Mouse (Mus musculus): Measurements from ENCODE around the gene Parl. TPM values are rescaled to one million over a fixed set of nuclear protein-coding genes. Genes with fewer than 3 reads are reported as not detected.

The Parl gene
- polyA plus RNA-seq, 2 experiments: 20.7 to 41.6 TPM

DNA sequence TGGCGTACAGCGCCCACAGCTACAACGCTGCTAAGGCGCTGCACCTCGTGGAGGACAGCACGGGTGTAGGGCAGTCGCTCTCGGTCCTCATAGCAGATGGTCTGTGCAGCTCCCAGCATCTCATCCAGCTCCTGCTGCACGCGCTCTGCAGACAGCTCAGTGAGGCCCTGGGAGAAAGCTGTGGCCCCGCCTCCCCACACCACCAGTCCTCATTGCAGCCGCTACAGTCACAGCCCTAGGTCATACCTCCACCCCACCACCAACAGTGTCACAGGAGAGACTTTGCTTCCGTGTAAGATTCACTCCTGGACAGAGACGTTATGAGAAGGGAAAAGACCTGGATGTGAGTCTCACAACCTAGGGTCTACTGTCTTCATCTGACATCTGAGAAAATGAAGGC is 10.1 kb upstream of the Parl start:
- H3K9me3 ChIP-seq (ENCODE audit: control insufficient read depth, low read length): no peaks in the 10 kb centered on the region
- no peak overlapping the region for H3K4me3 ChIP-seq (ENCODE audit: insufficient read depth in 1 of 2, low read depth in 2 of 2, low read length in 2 of 2)
- H3K4me1 ChIP-seq (replicated peaks; ENCODE audit: control insufficient read depth in 2 of 2, insufficient read depth in 2 of 2, low read length in 1 of 2): no peaks in the 10 kb centered on the region
- no peaks in the 10 kb centered on the region for H3K36me3 ChIP-seq (replicated peaks; ENCODE audit: control insufficient read depth, insufficient read depth, low read depth)
- WGBS (ENCODE audit: insufficient replicate concordance): 61% methylated on average over 14 of the region's 14 CpGs
- H3K4me2 ChIP-seq (ENCODE audit: low read depth): no peak overlapping the region
- no peak overlapping the region for H3K27ac ChIP-seq
- DNase-seq (ENCODE audit: low read depth in 3 of 3, low spot score in 3 of 3): no peak
- H3K27me3 ChIP-seq (ENCODE audit: control insufficient read depth, insufficient read depth, low read length): no peaks in the 10 kb centered on the region
- no peak for ATAC-seq (ENCODE audit: insufficient read depth)
- TF ChIP-seq CTCF (IDR thresholded peaks at IDR 0.05; ENCODE audit: low read depth) (no peak), EP300 (IDR thresholded peaks at IDR 0.05; ENCODE audit: low read depth) (no peak)
- H3K9ac ChIP-seq (replicated peaks): no peak overlapping the region

DNA sequence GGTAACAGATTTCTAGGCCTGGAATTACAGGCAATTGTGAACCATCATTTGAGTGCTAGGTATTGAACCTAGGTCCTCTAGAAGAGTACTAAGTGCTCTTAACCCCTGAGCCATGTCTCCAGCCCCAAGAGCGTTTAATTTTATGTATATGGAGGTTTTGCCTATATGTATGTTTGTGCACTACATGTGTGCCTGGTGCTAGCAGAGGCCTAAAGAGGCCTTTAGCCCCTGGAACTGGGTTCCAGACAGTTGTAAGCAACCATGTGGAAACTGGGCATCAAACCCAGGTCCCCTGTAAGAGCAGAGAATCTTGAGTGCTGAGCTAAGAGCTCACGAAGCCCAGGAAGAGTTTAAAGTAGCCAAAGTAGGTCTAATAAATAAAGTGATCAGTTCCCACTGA is 2.1 kb downstream of the Parl start:
- Histone ChIP-seq H3K27me3 (ENCODE audit: control insufficient read depth, insufficient read depth, low read length) (no peaks in the 10 kb centered on the region), H3K4me3 (ENCODE audit: insufficient read depth in 1 of 2, low read depth in 2 of 2, low read length in 2 of 2) (no peak overlapping the region), H3K9ac (replicated peaks) (no peak overlapping the region), H3K4me2 (ENCODE audit: low read depth) (peak overlapping the region; percentile 83; the same call in 1 of the 2 replicates), H3K4me1 (replicated peaks; ENCODE audit: control insufficient read depth in 2 of 2, insufficient read depth in 2 of 2, low read length in 1 of 2) (peaks cover 12 to 18% of the 10 kb centered on the region in 2 experiments), H3K9me3 (ENCODE audit: control insufficient read depth, low read length) (no peaks in the 10 kb centered on the region), H3K36me3 (replicated peaks; ENCODE audit: control insufficient read depth, insufficient read depth, low read depth) (peaks cover 3% of the 10 kb centered on the region; the same call in 1 of the 2 replicates), H3K27ac (no peak overlapping the region)
- WGBS (ENCODE audit: insufficient replicate concordance): 84% methylated on average over 2 of the region's 2 CpGs
- TF ChIP-seq EP300 (IDR thresholded peaks at IDR 0.05; ENCODE audit: low read depth): no peak
- TF ChIP-seq CTCF (IDR thresholded peaks at IDR 0.05; ENCODE audit: low read depth): no peak
- DNase-seq (ENCODE audit: low read depth in 3 of 3, low spot score in 3 of 3): no peak
- ATAC-seq (ENCODE audit: insufficient read depth): no peak

DNA sequence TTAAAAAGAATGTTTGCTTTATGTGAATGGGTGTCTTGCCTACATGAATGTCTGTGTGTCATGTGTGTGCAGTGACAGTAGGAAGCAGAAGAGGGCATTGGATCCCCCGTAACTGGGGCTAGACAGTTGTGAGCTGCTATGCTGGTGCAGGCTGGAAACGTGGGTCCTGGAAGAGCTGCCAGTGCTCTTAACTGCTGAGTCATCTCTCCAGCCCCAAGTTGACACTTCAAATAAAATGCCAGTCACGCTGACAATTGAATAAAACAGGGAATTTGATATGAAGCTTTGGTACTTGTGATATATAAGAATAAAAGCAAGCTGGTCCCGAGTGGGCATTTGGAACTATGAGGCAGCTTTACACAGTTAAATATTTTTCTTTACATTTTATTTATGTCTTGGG is 21.9 kb downstream of the Parl start:
- TF ChIP-seq CTCF (IDR thresholded peaks at IDR 0.05; ENCODE audit: low read depth) (no peak), EP300 (IDR thresholded peaks at IDR 0.05; ENCODE audit: low read depth) (no peak)
- Histone ChIP-seq H3K27me3 (ENCODE audit: control insufficient read depth, insufficient read depth, low read length) (no peaks in the 10 kb centered on the region), H3K4me1 (replicated peaks; ENCODE audit: control insufficient read depth in 2 of 2, insufficient read depth in 2 of 2, low read length in 1 of 2) (no peaks in the 10 kb centered on the region), H3K36me3 (replicated peaks; ENCODE audit: control insufficient read depth, insufficient read depth, low read depth) (peaks cover 14% of the 10 kb centered on the region), H3K27ac (no peak overlapping the region), H3K4me2 (ENCODE audit: low read depth) (no peak overlapping the region), H3K9me3 (ENCODE audit: control insufficient read depth, low read length) (no peaks in the 10 kb centered on the region), H3K4me3 (ENCODE audit: insufficient read depth in 1 of 2, low read depth in 2 of 2, low read length in 2 of 2) (no peak overlapping the region), H3K9ac (replicated peaks) (no peak overlapping the region)
- WGBS (ENCODE audit: insufficient replicate concordance): 49% methylated on average over 4 of the region's 4 CpGs
- DNase-seq (ENCODE audit: low read depth in 3 of 3, low spot score in 3 of 3): peak in 2 of 3 experiments; percentile 2 to 23
- no peak for ATAC-seq (ENCODE audit: insufficient read depth)

DNA sequence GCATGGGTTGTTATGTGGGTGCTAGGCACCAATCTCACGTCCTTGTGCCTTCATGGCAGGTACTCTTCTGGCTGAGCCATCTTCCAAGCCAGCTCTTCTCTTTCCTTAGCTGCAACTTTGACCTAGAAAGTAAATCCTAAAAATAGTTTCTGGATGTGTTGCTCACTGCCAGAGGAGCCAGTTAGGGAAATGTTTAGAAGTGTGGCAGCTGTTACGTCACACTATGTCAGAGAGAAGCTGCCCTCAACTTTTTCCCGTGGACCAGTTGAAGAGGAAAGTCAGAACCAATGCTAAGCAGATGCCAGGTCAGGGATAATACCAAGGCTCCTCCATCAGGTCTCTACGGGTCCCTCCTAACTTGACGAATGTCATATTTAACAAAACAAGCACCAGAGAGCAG is 22.8 kb downstream of the Parl start:
- TF ChIP-seq CTCF (IDR thresholded peaks at IDR 0.05; ENCODE audit: low read depth): no peak
- no peak for TF ChIP-seq EP300 (IDR thresholded peaks at IDR 0.05; ENCODE audit: low read depth)
- H3K27ac ChIP-seq: no peak overlapping the region
- no peak overlapping the region for H3K4me2 ChIP-seq (ENCODE audit: low read depth)
- DNase-seq (ENCODE audit: low read depth in 3 of 3, low spot score in 3 of 3) (no peak), ATAC-seq (ENCODE audit: insufficient read depth) (no peak)
- no peak overlapping the region for H3K9ac ChIP-seq (replicated peaks)
- no peaks in the 10 kb centered on the region for H3K27me3 ChIP-seq (ENCODE audit: control insufficient read depth, insufficient read depth, low read length)
- H3K9me3 ChIP-seq (ENCODE audit: control insufficient read depth, low read length): no peaks in the 10 kb centered on the region
- no peak overlapping the region for H3K4me3 ChIP-seq (ENCODE audit: insufficient read depth in 1 of 2, low read depth in 2 of 2, low read length in 2 of 2)
- H3K36me3 ChIP-seq (replicated peaks; ENCODE audit: control insufficient read depth, insufficient read depth, low read depth): peaks cover 13% of the 10 kb centered on the region
- H3K4me1 ChIP-seq (replicated peaks; ENCODE audit: control insufficient read depth in 2 of 2, insufficient read depth in 2 of 2, low read length in 1 of 2): no peaks in the 10 kb centered on the region
- 76% methylated on average over 5 of the region's 5 CpGs for WGBS (ENCODE audit: insufficient replicate concordance)

DNA sequence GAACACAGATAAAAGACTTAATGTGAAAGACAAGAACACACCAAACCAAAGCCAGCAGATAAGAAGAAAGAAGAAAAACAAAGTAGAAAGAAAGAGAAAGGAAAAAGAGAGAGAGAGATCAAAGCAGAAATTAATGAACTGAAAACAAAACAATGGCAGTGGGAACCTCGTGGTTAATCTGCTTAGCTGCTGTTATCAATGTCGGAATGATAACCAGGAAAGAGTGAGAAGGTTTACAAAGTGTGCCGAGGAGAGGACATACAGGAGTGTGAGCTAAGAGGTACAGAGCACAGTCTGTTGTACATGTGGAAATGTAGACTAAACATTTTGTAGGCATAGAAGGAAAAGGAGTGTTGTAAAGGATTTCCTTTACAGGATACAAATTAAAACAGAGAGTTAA is 29.2 kb downstream of the Parl start:
- H3K9me3 ChIP-seq (ENCODE audit: control insufficient read depth, low read length): no peaks in the 10 kb centered on the region
- WGBS (ENCODE audit: insufficient replicate concordance): 21% methylated on average over 3 of the region's 3 CpGs
- no peak for ATAC-seq (ENCODE audit: insufficient read depth)

More for the DNA sequence above, 29.2 kb downstream of the Parl start:
- DNase-seq (ENCODE audit: low read depth in 3 of 3, low spot score in 3 of 3): no peak
- TF ChIP-seq CTCF (IDR thresholded peaks at IDR 0.05; ENCODE audit: low read depth): no peak
- no peak for TF ChIP-seq EP300 (IDR thresholded peaks at IDR 0.05; ENCODE audit: low read depth)
- Histone ChIP-seq H3K4me1 (replicated peaks; ENCODE audit: control insufficient read depth in 2 of 2, insufficient read depth in 2 of 2, low read length in 1 of 2) (no peaks in the 10 kb centered on the region; a peak in 1 of 4 replicates), H3K4me2 (ENCODE audit: low read depth) (no peak overlapping the region), H3K4me3 (ENCODE audit: insufficient read depth in 1 of 2, low read depth in 2 of 2, low read length in 2 of 2) (no peak overlapping the region), H3K9ac (replicated peaks) (no peak overlapping the region), H3K27me3 (ENCODE audit: control insufficient read depth, insufficient read depth, low read length) (no peaks in the 10 kb centered on the region), H3K36me3 (replicated peaks; ENCODE audit: control insufficient read depth, insufficient read depth, low read depth) (no peaks in the 10 kb centered on the region), H3K27ac (no peak overlapping the region)
